Mouse (Mus musculus): Measurements from ENCODE around the gene Stkld1. TPM values are rescaled to one million over a fixed set of nuclear protein-coding genes. Genes with fewer than 3 reads are reported as not detected.

The Stkld1 gene
- polyA plus RNA-seq, 1 experiment: 138 TPM

GRCm38 (mm10) chr2:26919684-26920083 lies 14.2 kb upstream of the Stkld1 start:
- TF ChIP-seq POLR2A (IDR thresholded peaks at IDR 0.05; ENCODE audit: control insufficient read depth, low read depth, low read length) (no peak), CTCF (IDR thresholded peaks at IDR 0.05; ENCODE audit: control insufficient read depth, insufficient read depth, insufficient replicate concordance, low read depth, low read length) (no peak)
- H3K27me3 ChIP-seq (ENCODE audit: control insufficient read depth, insufficient read depth, low read length): no peaks in the 10 kb centered on the region
- H3K4me1 ChIP-seq (ENCODE audit: control insufficient read depth, insufficient read depth, low read length): peaks cover 10% of the 10 kb centered on the region
- no peak overlapping the region for H3K4me3 ChIP-seq (ENCODE audit: control insufficient read depth, low read depth, low read length)
- no peaks in the 10 kb centered on the region; the same call in none of the 2 replicates for H3K36me3 ChIP-seq (ENCODE audit: control insufficient read depth, insufficient read depth, low read length)
- no peak overlapping the region for H3K27ac ChIP-seq (ENCODE audit: control insufficient read depth, insufficient read depth, low read depth, low read length)

DNA sequence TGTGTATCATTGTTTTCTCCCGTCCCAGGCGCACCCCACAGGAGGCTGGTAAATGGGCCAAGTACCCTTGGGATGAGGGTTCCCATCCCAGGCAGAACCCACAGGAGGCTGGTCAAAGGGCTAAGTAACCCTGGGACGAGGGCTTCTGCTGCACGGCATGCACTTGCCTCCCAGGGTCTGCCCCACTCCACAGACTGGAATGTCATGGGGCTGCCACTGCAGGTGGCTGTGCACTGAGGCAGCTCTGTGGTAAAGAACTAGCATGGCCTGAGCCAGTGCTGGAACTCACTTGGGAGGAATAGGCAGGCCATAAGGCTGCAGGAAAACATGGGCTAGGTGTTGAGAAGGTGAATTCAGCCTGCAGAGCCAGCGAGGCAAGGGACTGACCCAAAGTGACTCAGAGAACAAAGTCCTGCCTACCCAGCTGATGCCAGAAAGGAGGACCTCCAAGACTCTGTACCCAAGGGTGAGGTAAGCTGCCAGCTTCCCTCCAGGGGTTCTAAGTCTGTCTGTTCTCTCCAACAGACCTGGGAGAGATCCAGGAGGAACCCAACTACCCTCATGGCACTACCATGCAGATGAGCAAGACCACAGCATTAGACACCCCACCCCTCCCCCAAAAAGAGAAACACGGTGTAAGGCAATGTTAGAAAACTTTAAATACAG lies 13.5 kb upstream of the Stkld1 start:
- no peaks in the 10 kb centered on the region; the same call in none of the 2 replicates for H3K36me3 ChIP-seq (ENCODE audit: control insufficient read depth, insufficient read depth, low read length)
- H3K27ac ChIP-seq (ENCODE audit: control insufficient read depth, insufficient read depth, low read depth, low read length): no peak overlapping the region
- no peak for TF ChIP-seq CTCF (IDR thresholded peaks at IDR 0.05; ENCODE audit: control insufficient read depth, insufficient read depth, insufficient replicate concordance, low read depth, low read length)
- no peaks in the 10 kb centered on the region for H3K27me3 ChIP-seq (ENCODE audit: control insufficient read depth, insufficient read depth, low read length)
- peaks cover 8% of the 10 kb centered on the region for H3K4me1 ChIP-seq (ENCODE audit: control insufficient read depth, insufficient read depth, low read length)
- no peak overlapping the region for H3K4me3 ChIP-seq (ENCODE audit: control insufficient read depth, low read depth, low read length)

- Histone ChIP-seq H3K4me1 (ENCODE audit: control insufficient read depth, insufficient read depth, low read length) (peaks cover 3% of the 10 kb centered on the region), H3K27ac (ENCODE audit: control insufficient read depth, insufficient read depth, low read depth, low read length) (no peak overlapping the region), H3K4me3 (ENCODE audit: control insufficient read depth, low read depth, low read length) (no peak overlapping the region), H3K27me3 (ENCODE audit: control insufficient read depth, insufficient read depth, low read length) (no peaks in the 10 kb centered on the region), H3K36me3 (ENCODE audit: control insufficient read depth, insufficient read depth, low read length) (peaks cover 2% of the 10 kb centered on the region)
- TF ChIP-seq CTCF (IDR thresholded peaks at IDR 0.05; ENCODE audit: control insufficient read depth, insufficient read depth, insufficient replicate concordance, low read depth, low read length) (no peak), POLR2A (IDR thresholded peaks at IDR 0.05; ENCODE audit: control insufficient read depth, low read depth, low read length) (no peak)
Observed at GRCm38 (mm10) chr2:26921784-26922183, 12.1 kb upstream of the Stkld1 start.

DNA sequence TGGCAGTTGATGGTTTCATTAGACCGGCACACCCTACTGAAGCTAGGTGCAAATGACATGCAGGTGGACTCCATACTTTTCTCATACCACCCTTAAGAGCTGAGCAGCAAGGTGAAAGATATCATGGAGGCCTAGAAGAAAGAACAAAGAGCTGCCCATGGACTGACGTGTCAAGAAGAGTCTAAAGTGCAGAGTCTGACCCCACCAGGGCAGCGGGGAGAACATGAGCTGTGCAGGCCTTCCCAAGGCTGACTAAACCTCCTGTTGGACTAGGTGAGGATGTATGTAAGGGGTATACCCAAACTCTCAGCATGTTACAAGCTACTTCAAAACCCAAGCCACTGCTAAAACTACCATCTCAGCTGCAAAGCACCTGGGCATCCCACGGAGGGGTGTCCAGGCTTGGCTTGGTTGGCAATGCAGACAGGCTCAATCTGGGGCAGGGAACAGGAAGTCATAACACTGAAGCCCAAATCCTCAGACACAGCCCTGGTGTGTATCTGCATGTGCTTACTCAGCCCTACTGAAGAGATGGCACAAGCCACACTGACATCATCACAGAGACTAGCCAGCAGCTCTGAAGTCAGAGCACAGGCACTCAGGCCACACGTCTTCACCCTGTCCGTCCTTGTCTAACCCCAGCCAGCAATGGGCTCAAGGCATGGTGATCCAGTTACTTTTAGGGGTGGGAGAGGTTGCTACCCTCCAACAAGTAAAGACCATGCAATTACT lies 5.9 kb upstream of the Stkld1 start:
- peaks cover 2% of the 10 kb centered on the region; the same call in 1 of the 2 replicates for H3K36me3 ChIP-seq (ENCODE audit: control insufficient read depth, insufficient read depth, low read length)

DNA sequence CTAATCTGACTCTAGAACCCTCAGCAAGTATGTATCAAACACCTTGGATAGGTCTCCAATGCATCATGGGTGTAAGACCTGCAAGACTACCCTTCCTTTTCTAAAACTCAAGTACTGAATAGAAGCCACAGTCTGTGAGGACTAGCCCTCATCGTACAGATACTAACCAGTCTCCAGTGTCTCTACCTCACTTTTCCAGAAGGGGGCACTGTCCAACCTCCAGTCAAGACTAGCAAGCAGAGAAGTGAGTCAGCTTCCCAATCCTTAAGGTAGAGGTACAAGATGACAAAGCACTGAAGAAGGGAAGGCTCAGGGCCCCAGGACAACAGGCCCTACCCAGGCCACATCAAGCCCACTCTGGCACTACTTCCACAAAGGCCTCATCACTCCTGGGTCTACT lies 3.5 kb upstream of the Stkld1 start:
- TF ChIP-seq POLR2A (IDR thresholded peaks at IDR 0.05; ENCODE audit: control insufficient read depth, low read depth, low read length): no peak
- TF ChIP-seq CTCF (IDR thresholded peaks at IDR 0.05; ENCODE audit: control insufficient read depth, insufficient read depth, insufficient replicate concordance, low read depth, low read length): no peak
- Histone ChIP-seq H3K4me3 (ENCODE audit: control insufficient read depth, low read depth, low read length) (no peak overlapping the region), H3K36me3 (ENCODE audit: control insufficient read depth, insufficient read depth, low read length) (peaks cover 2% of the 10 kb centered on the region; the same call in 1 of the 2 replicates), H3K27me3 (ENCODE audit: control insufficient read depth, insufficient read depth, low read length) (no peaks in the 10 kb centered on the region), H3K27ac (ENCODE audit: control insufficient read depth, insufficient read depth, low read depth, low read length) (no peak overlapping the region), H3K4me1 (ENCODE audit: control insufficient read depth, insufficient read depth, low read length) (peaks cover 18% of the 10 kb centered on the region)

More for the DNA sequence above, 5.9 kb upstream of the Stkld1 start:
- no peak overlapping the region for H3K27ac ChIP-seq (ENCODE audit: control insufficient read depth, insufficient read depth, low read depth, low read length)
- H3K4me1 ChIP-seq (ENCODE audit: control insufficient read depth, insufficient read depth, low read length): peaks cover 16% of the 10 kb centered on the region
- no peaks in the 10 kb centered on the region for H3K27me3 ChIP-seq (ENCODE audit: control insufficient read depth, insufficient read depth, low read length)
- no peak overlapping the region for H3K4me3 ChIP-seq (ENCODE audit: control insufficient read depth, low read depth, low read length)
- TF ChIP-seq CTCF (IDR thresholded peaks at IDR 0.05; ENCODE audit: control insufficient read depth, insufficient read depth, insufficient replicate concordance, low read depth, low read length) (no peak), POLR2A (IDR thresholded peaks at IDR 0.05; ENCODE audit: control insufficient read depth, low read depth, low read length) (no peak)

- Histone ChIP-seq H3K27ac (ENCODE audit: control insufficient read depth, insufficient read depth, low read depth, low read length) (peak overlapping the region; percentile 90), H3K4me3 (ENCODE audit: control insufficient read depth, low read depth, low read length) (peak overlapping the region; percentile 95), H3K4me1 (ENCODE audit: control insufficient read depth, insufficient read depth, low read length) (peaks cover 18% of the 10 kb centered on the region), H3K36me3 (ENCODE audit: control insufficient read depth, insufficient read depth, low read length) (no peaks in the 10 kb centered on the region; the same call in 1 of the 2 replicates), H3K27me3 (ENCODE audit: control insufficient read depth, insufficient read depth, low read length) (no peaks in the 10 kb centered on the region)
- no peak for TF ChIP-seq CTCF (IDR thresholded peaks at IDR 0.05; ENCODE audit: control insufficient read depth, insufficient read depth, insufficient replicate concordance, low read depth, low read length)
- no peak for TF ChIP-seq POLR2A (IDR thresholded peaks at IDR 0.05; ENCODE audit: control insufficient read depth, low read depth, low read length)
Observed at GRCm38 (mm10) chr2:26932473-26933303, 1.2 kb upstream of the Stkld1 start.

- TF ChIP-seq POLR2A (IDR thresholded peaks at IDR 0.05; ENCODE audit: control insufficient read depth, low read depth, low read length) (no peak), CTCF (IDR thresholded peaks at IDR 0.05; ENCODE audit: control insufficient read depth, insufficient read depth, insufficient replicate concordance, low read depth, low read length) (no peak)
- Histone ChIP-seq H3K4me3 (ENCODE audit: control insufficient read depth, low read depth, low read length) (no peak overlapping the region), H3K27ac (ENCODE audit: control insufficient read depth, insufficient read depth, low read depth, low read length) (no peak overlapping the region)
Observed at GRCm38 (mm10) chr2:26935286-26935685, 1.4 kb downstream of the Stkld1 start.

More at GRCm38 (mm10) chr2:26935286-26935685, 1.4 kb downstream of the Stkld1 start:
- Histone ChIP-seq H3K27me3 (ENCODE audit: control insufficient read depth, insufficient read depth, low read length) (no peaks in the 10 kb centered on the region), H3K36me3 (ENCODE audit: control insufficient read depth, insufficient read depth, low read length) (no peaks in the 10 kb centered on the region), H3K4me1 (ENCODE audit: control insufficient read depth, insufficient read depth, low read length) (peaks cover 14% of the 10 kb centered on the region)

All from testis, adult 2 months (tissue).